Mouse (Mus musculus) limb, embryonic 14.5 days (tissue): ENCODE data around the gene Casp3. TPM values are rescaled to one million over a fixed set of nuclear protein-coding genes. Genes with fewer than 3 reads are reported as not detected.

Source experiments
- ATAC-seq: fragments of 200-750 bp; cut with Nextera tagmentation; 2 replicates; pipeline ENCODE4 v1.8.0; 2017; ENCODE audit warnings: low read depth, moderate number of reproducible peaks, moderate TSS enrichment; ENCODE audit not compliant: low FRiP score
- DNase-seq: peaks from one replicate; pipeline ENCODE4 v3.0.0-alpha.2; 2015; ENCODE audit warnings: low spot score
- H3K27ac ChIP-seq: fragments of 300-500 bp; sonication (generic); replicated peaks from 2 replicates; pipeline ENCODE4 v1.5.1; 2014; ENCODE audit warnings: low read depth, mild to moderate bottlenecking, low read length, moderate library complexity, mixed read lengths
- H3K27me3 ChIP-seq: fragments of 300-500 bp; sonication (generic); 2 replicates; pipeline ENCODE4 v1.6.1; 2014; ENCODE audit warnings: low read length, mixed read lengths; ENCODE audit not compliant: control insufficient read depth, insufficient read depth
- H3K36me3 ChIP-seq: fragments of 300-500 bp; sonication (generic); 2 replicates; pipeline ENCODE4 v1.6.1; 2014; ENCODE audit warnings: mild to moderate bottlenecking, low read length, moderate library complexity, mixed read lengths; ENCODE audit not compliant: control insufficient read depth, insufficient read depth
- H3K4me1 ChIP-seq: fragments of 300-500 bp; sonication (generic); 2 replicates; pipeline ENCODE4 v1.6.1; 2014; ENCODE audit warnings: antibody characterized with exemption, low read length, mixed read lengths; ENCODE audit not compliant: control insufficient read depth, insufficient read depth
- H3K4me2 ChIP-seq: fragments of 300-500 bp; sonication (generic); replicated peaks from 2 replicates; pipeline ENCODE4 v1.6.1; 2014; ENCODE audit warnings: low read depth, mild to moderate bottlenecking, low read length, moderate library complexity; ENCODE audit not compliant: severe bottlenecking
- H3K4me3 ChIP-seq: fragments of 300-500 bp; sonication (generic); replicated peaks from 2 replicates; pipeline ENCODE4 v1.5.1; 2014; ENCODE audit warnings: low read length
- H3K9ac ChIP-seq: fragments of 300-500 bp; sonication (generic); 2 replicates; pipeline ENCODE4 v1.6.1; 2014; ENCODE audit warnings: mild to moderate bottlenecking, low read depth, low read length, moderate library complexity; ENCODE audit not compliant: severe bottlenecking
- H3K9me3 ChIP-seq: fragments of 300-500 bp; sonication (generic); 2 replicates; pipeline ENCODE4 v1.6.1; 2016; ENCODE audit warnings: low read length; ENCODE audit not compliant: control insufficient read depth
- POLR2A ChIP-seq: fragments of 200-500 bp; IDR thresholded peaks from 2 replicates; pipeline ENCODE4 v1.8.0; 2012; ENCODE audit warnings: inconsistent platforms, mild to moderate bottlenecking, moderate library complexity, borderline replicate concordance; ENCODE audit not compliant: insufficient read depth, insufficient read length; ENCODE audit errors: extremely low read depth
- WGBS: fragments of 180-500 bp; shearing (Covaris S2); extraction: QIAGEN DNeasy Blood & Tissue Kit; methylation state at CpG from one replicate; pipeline ENCODE4 v1.1.7; 2014; 5-methylcytosine and 5-hydroxymethylcytosine counted together
- polyA plus RNA-seq, 2 experiments: library from polyadenylated mRNA; depleted of rRNA in 1 of 2; stranded (reverse) in 1 of 2; unstranded in 1 of 2; fragments of >200 nt; fragmentation: Nextera tagmentation in 1 of 2; extraction: Ambion mirVana in 1 of 2; gene quantifications; 2 replicates each; pipeline versions ENCODE4 v1.2.1 to v1.2.3; 2012 to 2014

Gene Casp3
- polyA plus RNA-seq, 2 experiments, result 54.0 to 72.1 TPM

DNA sequence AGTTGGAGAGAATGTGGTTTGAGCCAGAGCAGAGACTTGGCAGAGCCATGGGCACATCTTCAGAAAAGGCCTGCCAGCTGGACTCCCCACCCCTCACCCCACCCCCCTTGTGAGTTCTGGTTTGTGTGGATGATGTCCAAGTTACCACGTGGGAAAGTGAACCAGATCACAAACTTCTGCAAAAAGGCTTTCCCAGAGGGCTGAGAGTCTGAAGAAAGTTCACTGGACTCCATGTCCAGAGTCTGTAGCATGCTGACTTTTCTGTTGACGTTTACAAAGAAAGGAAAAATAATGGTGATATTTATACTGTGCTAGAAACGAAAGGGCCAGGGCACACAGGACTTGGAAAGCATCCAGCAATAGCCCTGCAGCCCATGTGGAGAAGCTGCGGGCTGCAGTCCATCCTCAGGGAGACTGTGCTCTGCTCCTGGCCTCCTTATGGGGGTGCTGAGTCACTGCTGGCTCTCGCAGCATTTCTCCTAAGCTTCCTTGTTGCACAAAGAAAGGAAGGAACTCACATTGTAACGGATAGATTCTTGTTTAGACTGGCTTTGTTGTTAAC is 22.0 kb downstream of the Casp3 start:
- no peak overlapping the region for H3K9ac ChIP-seq
- no peak overlapping the region for H3K27ac ChIP-seq
- 61% methylated on average over 6 of the region's 6 CpGs for WGBS
- H3K9me3 ChIP-seq, result no peaks in the 10 kb centered on the region
- no peak overlapping the region for H3K4me3 ChIP-seq
- H3K27me3 ChIP-seq, result no peaks in the 10 kb centered on the region
- ATAC-seq (no peak), DNase-seq (peak; percentile 38)
- no peak overlapping the region for H3K4me2 ChIP-seq
- no peak for TF ChIP-seq POLR2A
- peaks cover 40% of the 10 kb centered on the region for H3K36me3 ChIP-seq
- H3K4me1 ChIP-seq, result no peaks in the 10 kb centered on the region

DNA sequence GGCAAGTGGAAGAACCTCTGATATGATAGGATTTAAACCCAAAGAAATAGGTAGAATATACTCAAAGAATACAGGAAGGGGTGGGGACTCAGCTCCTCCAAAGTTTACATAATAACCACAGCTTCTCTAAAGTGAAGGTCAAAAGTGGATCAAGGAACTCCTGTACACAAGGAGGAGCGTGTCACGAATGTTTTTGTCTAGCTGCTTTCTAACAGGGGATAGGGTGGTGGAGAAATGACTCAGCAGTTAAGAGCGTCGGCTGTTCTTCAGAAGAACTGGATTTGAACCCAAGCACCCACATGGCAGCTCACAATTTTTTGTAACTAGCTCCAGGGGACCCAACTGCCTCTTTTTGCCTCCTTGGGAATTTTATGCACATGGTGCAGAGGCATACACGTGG is 22.8 kb downstream of the Casp3 start:
- H3K9me3 ChIP-seq, result no peaks in the 10 kb centered on the region
- TF ChIP-seq POLR2A, result no peak
- no peak overlapping the region for H3K4me3 ChIP-seq
- WGBS, result 90% methylated on average over 5 of the region's 5 CpGs
- peaks cover 34% of the 10 kb centered on the region for H3K36me3 ChIP-seq
- no peak overlapping the region for H3K27ac ChIP-seq
- H3K4me2 ChIP-seq, result no peak overlapping the region
- DNase-seq (no peak), ATAC-seq (no peak)
- no peak overlapping the region for H3K9ac ChIP-seq
- no peaks in the 10 kb centered on the region for H3K27me3 ChIP-seq
- no peaks in the 10 kb centered on the region for H3K4me1 ChIP-seq

DNA sequence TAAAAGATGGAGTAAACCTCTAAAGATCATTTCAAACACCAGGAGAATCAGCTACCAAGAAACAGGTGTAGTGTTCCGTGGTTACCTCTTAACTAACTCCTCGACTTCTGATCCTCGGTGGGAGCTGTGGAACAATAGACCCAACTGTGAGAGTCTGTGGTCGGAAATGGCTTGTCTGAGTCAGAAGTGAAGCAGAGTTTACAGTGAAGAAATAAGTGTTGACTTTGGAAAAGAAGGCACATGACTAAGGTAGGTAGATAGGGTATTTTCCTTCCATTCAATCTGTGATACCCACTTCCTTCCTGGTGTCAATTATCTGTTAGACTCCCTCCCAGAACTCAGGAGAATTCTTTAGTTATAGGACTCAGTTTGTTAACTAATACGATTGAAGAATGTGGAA is 24.2 kb downstream of the Casp3 start:
- H3K9ac ChIP-seq, result no peak overlapping the region
- H3K27ac ChIP-seq, result no peak overlapping the region
- no peak overlapping the region for H3K4me2 ChIP-seq
- 86% methylated on average over 5 of the region's 5 CpGs for WGBS
- H3K4me3 ChIP-seq, result no peak overlapping the region
- H3K9me3 ChIP-seq, result no peaks in the 10 kb centered on the region
- no peak for DNase-seq
- TF ChIP-seq POLR2A, result no peak
- H3K36me3 ChIP-seq, result peaks cover 20% of the 10 kb centered on the region
- ATAC-seq, result no peak
- H3K4me1 ChIP-seq, result no peaks in the 10 kb centered on the region
- no peaks in the 10 kb centered on the region for H3K27me3 ChIP-seq

DNA sequence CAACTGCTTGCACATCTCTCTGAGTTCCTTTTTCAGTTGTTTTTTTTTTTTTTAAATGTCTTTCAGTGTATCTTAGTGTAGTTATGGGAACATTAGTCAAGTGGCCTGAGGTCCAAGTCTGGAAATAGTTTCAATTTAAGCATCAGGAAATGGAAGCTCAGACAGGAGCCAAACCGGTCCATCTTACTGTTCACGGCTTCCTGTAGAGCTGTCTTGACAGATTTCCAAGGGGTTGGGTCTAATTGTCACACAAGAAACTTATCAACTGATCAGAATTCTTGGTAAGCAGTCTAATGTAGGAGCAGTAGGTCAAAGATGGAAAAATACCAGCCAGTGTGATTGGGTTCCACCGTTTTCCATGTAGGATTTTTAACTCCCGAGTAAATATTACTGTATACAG is 31.3 kb downstream of the Casp3 start:
- no peak overlapping the region for H3K4me2 ChIP-seq
- DNase-seq, result no peak
- H3K4me1 ChIP-seq, result no peaks in the 10 kb centered on the region
- H3K4me3 ChIP-seq, result no peak overlapping the region
- H3K27ac ChIP-seq, result no peak overlapping the region
- no peaks in the 10 kb centered on the region for H3K9me3 ChIP-seq
- WGBS, result 83% methylated on average over 4 of the region's 4 CpGs
- no peaks in the 10 kb centered on the region; the same call in 1 of the 2 replicates for H3K36me3 ChIP-seq
- H3K27me3 ChIP-seq, result no peaks in the 10 kb centered on the region
- ATAC-seq, result no peak
- H3K9ac ChIP-seq, result no peak overlapping the region
- TF ChIP-seq POLR2A, result no peak

DNA sequence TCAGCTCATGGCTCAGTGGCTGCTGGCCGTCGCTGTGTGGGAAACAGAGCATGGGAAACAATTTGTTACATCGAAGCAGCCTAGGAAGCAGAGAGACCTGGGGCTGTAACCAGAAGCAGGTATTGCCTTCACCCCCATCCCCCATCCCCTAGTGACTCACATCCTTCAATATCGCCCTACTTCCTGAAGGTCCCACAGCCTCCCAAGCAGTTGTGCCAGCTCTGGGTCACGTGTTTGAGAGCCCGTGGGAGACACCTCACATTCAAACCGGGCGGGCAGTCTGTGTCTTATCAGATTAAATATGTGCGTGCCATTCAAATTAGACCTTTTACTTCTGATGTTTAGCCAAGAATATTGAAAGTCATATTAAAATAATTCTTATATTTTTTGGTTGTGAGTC is 34.8 kb downstream of the Casp3 start:
- 69% methylated on average over 9 of the region's 9 CpGs for WGBS
- H3K9me3 ChIP-seq, result no peaks in the 10 kb centered on the region
- H3K9ac ChIP-seq, result no peak overlapping the region
- ATAC-seq (no peak), DNase-seq (no peak)
- H3K4me2 ChIP-seq, result no peak overlapping the region
- no peaks in the 10 kb centered on the region for H3K36me3 ChIP-seq
- no peaks in the 10 kb centered on the region for H3K27me3 ChIP-seq
- H3K4me1 ChIP-seq, result no peaks in the 10 kb centered on the region
- H3K27ac ChIP-seq, result no peak overlapping the region
- H3K4me3 ChIP-seq, result no peak overlapping the region
- no peak for TF ChIP-seq POLR2A

DNA sequence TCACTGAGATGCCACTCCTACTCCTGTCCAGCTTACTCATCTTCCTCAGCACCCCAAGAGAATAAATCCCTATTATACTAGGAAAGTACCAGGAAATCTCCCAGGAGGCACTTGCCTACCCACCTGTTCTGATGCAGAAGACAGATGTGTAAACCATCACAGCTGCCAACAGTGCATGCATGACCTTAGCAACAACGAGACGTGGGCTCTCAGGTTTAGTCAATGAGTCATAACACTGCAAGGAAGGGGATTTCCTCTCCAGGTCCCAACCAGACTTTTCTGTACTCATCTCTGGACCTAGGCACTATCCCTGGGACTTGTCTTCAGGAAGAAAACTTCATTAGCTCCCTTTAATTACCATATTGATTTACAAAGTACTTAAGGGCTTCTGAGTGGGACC is 38.8 kb downstream of the Casp3 start:
- no peak for ATAC-seq
- Histone ChIP-seq H3K9me3 (no peaks in the 10 kb centered on the region), H3K27me3 (no peaks in the 10 kb centered on the region), H3K4me3 (no peak overlapping the region), H3K4me1 (no peaks in the 10 kb centered on the region), H3K27ac (no peak overlapping the region), H3K9ac (no peak overlapping the region), H3K36me3 (no peaks in the 10 kb centered on the region), H3K4me2 (no peak overlapping the region)
- WGBS, result 51% methylated on average over 2 of the region's 2 CpGs
- DNase-seq, result no peak
- no peak for TF ChIP-seq POLR2A
